Mouse (Mus musculus) stomach, embryonic 14.5 days (tissue): ENCODE measurements at regions not wholly inside any gene's neighbourhood (a gene's known extent, or its start where the extent isn't known, plus 50 kb on each side); places are given as distances from the start of the nearest gene placed in this dataset.

Source experiments
- ATAC-seq: fragments of 200-750 bp; cut with Nextera tagmentation; 2 replicates; pipeline ENCODE4 v1.8.0; 2017; ENCODE audit warnings: low read depth, moderate TSS enrichment; ENCODE audit not compliant: insufficient number of reproducible peaks, insufficient read depth, low FRiP score
- H3K27ac ChIP-seq: fragments of 300-500 bp; sonication (generic); 2 replicates; pipeline ENCODE4 v1.5.1; 2014; ENCODE audit warnings: mild to moderate bottlenecking, low read length, moderate library complexity, mixed read lengths
- H3K27me3 ChIP-seq: fragments of 300-500 bp; sonication (generic); 2 replicates; pipeline ENCODE4 v1.6.1; 2014; ENCODE audit warnings: low read length, control low read depth, mixed read lengths; ENCODE audit not compliant: control insufficient read depth, insufficient read depth
- H3K36me3 ChIP-seq: fragments of 300-500 bp; sonication (generic); 2 replicates; pipeline ENCODE4 v1.6.1; 2014; ENCODE audit warnings: mild to moderate bottlenecking, control low read depth, low read length, moderate library complexity, mixed read lengths; ENCODE audit not compliant: control insufficient read depth, insufficient read depth
- H3K4me1 ChIP-seq: fragments of 300-500 bp; sonication (generic); 2 replicates; pipeline ENCODE4 v1.6.1; 2014; ENCODE audit warnings: low read length, control low read depth, mixed read lengths; ENCODE audit not compliant: control insufficient read depth, insufficient read depth
- H3K4me2 ChIP-seq: fragments of 300-500 bp; sonication (generic); replicated peaks from 2 replicates; pipeline ENCODE4 v1.6.1; 2014; ENCODE audit warnings: low read depth, low read length, control low read depth
- H3K4me3 ChIP-seq: fragments of 300-500 bp; sonication (generic); 2 replicates; pipeline ENCODE4 v1.5.1; 2014; ENCODE audit warnings: low read depth, low read length, control low read depth
- H3K9ac ChIP-seq: fragments of 300-500 bp; sonication (generic); replicated peaks from 2 replicates; pipeline ENCODE4 v1.6.1; 2014; ENCODE audit warnings: low read depth, mild to moderate bottlenecking, control low read depth, low read length, moderate library complexity, mixed read lengths
- H3K9me3 ChIP-seq: fragments of 300-500 bp; sonication (generic); 2 replicates; pipeline ENCODE4 v1.6.1; 2016; ENCODE audit warnings: low read depth, low read length, control low read depth; ENCODE audit not compliant: control insufficient read depth
- WGBS: fragments of 180-500 bp; shearing (Covaris S2); extraction: QIAGEN DNeasy Blood & Tissue Kit; methylation state at CpG from one replicate; pipeline ENCODE4 v1.1.7; 2014; 5-methylcytosine and 5-hydroxymethylcytosine counted together

DNA sequence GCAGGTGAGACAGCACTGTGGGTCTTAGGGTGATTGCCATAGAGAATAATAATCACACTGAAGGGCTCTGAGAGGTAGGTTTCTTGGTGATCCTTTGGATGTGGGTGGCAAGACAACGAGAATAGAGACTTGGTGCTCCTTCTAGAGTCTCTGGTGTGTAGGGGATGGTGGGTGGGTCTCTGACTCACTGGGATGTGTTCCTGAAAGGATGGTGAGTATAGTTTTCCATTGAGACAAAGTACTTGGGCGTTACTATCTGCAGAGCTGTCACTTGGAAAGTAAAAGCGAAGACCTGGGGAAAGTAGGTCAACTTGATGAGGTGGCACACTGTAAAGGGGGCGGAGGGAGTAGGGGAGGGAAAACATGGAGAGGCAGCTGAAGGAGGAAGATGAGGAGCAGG lies 191.3 kb downstream of the Gm11011 start:
- ATAC-seq: no peak
- Histone ChIP-seq H3K9me3 (no peaks in the 10 kb centered on the region), H3K36me3 (no peaks in the 10 kb centered on the region), H3K4me3 (no peak overlapping the region), H3K4me2 (no peak overlapping the region), H3K27me3 (no peaks in the 10 kb centered on the region), H3K27ac (no peak overlapping the region), H3K4me1 (no peaks in the 10 kb centered on the region), H3K9ac (no peak overlapping the region)
- WGBS: 88% methylated on average over 4 of the region's 4 CpGs

DNA sequence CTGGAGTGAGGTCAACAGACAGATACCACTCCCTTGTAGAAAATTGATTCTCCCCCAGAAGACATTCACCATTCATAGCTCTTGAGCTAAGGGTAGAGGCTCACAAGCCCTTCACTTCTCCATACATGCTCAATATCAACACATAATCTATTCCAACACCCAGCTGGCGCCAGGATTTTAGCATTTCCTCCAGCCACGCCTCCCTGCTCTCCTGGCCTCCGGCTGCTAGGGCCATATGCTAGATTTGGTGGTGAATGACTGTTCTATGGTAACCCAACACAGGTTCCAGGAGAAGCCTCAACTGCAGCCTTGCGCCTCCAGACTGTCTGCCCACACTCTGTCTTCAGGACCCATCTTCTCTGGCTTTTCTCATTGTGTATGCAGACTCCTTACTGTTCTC lies 197.9 kb downstream of the Gm11011 start:
- H3K4me3 ChIP-seq: no peak overlapping the region

DNA sequence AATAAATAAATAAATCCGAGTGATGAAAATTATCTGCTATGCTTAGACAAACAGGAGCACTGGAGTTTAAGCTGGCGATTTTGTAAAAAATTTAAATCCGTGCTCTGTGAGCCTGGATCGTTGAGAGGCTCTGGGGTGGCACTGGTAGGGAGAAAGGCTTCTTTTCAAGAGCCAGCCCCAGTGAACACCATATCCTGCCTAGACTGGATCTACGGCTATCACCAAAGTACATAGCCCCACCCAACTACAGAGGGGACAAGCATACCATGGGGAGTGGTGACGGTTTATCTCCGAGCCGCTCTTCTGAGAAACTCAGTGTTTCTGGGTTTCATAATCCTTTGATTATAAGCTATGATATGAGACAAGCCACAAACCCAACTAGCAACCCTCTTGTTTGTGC lies 199.0 kb downstream of the Gm11011 start:
- H3K27me3 ChIP-seq: no peaks in the 10 kb centered on the region
- WGBS: 70% methylated on average over 8 of the region's 8 CpGs
- H3K9me3 ChIP-seq: no peaks in the 10 kb centered on the region
- no peak overlapping the region for H3K9ac ChIP-seq
- ATAC-seq: no peak
- 0 out of 2 replicates have a peak, but pooled peaks cover 3% of the 10 kb centered on the region for H3K4me1 ChIP-seq
- H3K27ac ChIP-seq: no peak overlapping the region
- H3K4me3 ChIP-seq: no peak overlapping the region
- no peak overlapping the region for H3K4me2 ChIP-seq
- H3K36me3 ChIP-seq: no peaks in the 10 kb centered on the region

More for the DNA sequence above, 197.9 kb downstream of the Gm11011 start:
- H3K9me3 ChIP-seq: no peaks in the 10 kb centered on the region
- H3K4me1 ChIP-seq: 0 out of 2 replicates have a peak, but pooled peaks cover 3% of the 10 kb centered on the region
- 70% methylated on average over 4 of the region's 4 CpGs for WGBS
- no peak overlapping the region for H3K4me2 ChIP-seq
- no peak for ATAC-seq
- H3K27me3 ChIP-seq: no peaks in the 10 kb centered on the region
- H3K36me3 ChIP-seq: no peaks in the 10 kb centered on the region
- no peak overlapping the region for H3K27ac ChIP-seq
- no peak overlapping the region for H3K9ac ChIP-seq

DNA sequence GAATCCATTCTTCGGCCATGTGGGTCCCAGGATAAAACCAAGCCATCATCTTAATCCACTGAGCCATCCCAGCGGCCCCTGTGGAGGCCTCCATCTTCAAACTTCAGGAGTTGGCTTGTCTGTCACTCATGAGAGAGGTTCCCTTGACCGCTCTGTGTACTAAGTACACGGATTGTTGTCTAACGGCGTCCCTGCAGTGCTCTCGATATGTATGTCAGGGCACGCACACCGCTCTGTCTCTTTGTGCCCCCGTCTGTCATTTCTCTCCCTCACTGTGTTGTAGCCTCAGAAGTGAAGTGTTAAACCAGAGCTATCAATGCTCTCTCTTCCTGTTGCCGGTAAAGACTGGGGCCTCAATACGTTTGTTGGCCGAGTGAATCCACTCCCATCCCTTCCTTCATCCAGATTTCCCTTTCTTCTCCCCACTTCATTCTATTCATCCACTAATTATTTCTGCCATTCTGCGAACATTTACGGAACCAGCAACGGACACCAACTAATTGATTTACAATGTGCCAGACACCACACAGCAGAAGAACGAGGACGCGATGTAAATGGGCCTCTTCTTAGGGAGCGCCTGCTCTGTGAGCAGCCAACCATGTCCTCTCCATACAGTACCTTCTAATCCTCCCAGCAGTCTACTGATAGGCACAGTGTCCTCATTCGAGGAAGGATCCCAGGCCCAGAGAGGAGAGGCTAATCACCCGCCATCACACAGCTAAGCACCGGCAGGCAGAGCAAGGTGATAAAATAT lies 199.6 kb downstream of the Gm11011 start:
- ATAC-seq: no peak
- Histone ChIP-seq H3K9me3 (no peaks in the 10 kb centered on the region), H3K4me1 (0 out of 2 replicates have a peak, but pooled peaks cover 3% of the 10 kb centered on the region), H3K4me2 (no peak overlapping the region), H3K36me3 (no peaks in the 10 kb centered on the region), H3K4me3 (no peak overlapping the region), H3K9ac (no peak overlapping the region), H3K27ac (no peak overlapping the region), H3K27me3 (no peaks in the 10 kb centered on the region)
- WGBS: 77% methylated on average over 23 of the region's 23 CpGs

DNA sequence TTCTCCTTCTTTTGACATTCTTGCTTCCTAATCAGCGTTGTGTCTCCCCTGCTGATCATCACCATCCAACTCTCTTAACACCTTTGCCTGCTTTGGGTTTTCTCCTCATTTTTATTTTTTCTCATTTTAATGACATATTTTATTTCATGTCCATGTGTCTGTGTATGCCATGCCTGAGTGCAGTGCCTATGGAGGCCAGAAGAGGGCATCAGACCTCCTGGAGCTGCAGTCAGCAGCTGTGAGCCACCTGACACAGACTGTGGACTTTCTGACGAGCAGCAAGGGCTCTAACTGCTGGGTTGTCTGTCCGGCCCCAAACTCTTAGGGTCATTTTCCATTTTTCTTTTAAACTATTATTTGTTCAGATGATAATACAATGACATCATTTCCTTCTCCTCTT lies 203.8 kb downstream of the Gm11011 start:
- Histone ChIP-seq H3K27me3 (no peaks in the 10 kb centered on the region), H3K9me3 (no peaks in the 10 kb centered on the region), H3K4me3 (no peak overlapping the region), H3K4me1 (no peaks in the 10 kb centered on the region), H3K27ac (no peak overlapping the region), H3K9ac (no peak overlapping the region), H3K4me2 (no peak overlapping the region), H3K36me3 (no peaks in the 10 kb centered on the region)
- no peak for ATAC-seq
- 78% methylated on average over 3 of the region's 3 CpGs for WGBS

DNA sequence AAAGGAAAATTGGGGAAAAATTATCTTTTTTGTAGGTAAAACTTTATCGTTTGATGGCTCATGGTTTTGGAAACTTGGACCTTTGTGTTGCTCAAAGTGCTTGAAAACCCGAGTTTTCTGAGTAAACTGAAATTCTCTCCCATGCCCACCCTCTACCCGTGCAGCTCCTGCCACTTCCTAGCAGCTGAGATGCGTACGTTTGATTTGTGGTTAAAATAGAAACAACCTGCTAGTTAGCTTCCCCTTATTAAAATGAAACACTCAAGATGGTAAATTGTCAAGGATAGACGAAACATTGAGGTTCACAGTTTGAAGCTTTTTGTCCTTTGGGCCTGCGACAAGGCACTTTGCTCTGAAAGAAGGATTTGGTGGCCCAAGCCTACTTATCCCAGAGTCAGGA lies 214.5 kb downstream of the Gm11011 start:
- H3K36me3 ChIP-seq: no peaks in the 10 kb centered on the region
- no peak overlapping the region for H3K4me2 ChIP-seq
- no peaks in the 10 kb centered on the region for H3K27me3 ChIP-seq
- no peak for ATAC-seq
- no peaks in the 10 kb centered on the region for H3K4me1 ChIP-seq
- no peak overlapping the region for H3K4me3 ChIP-seq
- H3K9me3 ChIP-seq: no peaks in the 10 kb centered on the region
- no peak overlapping the region for H3K27ac ChIP-seq
- 80% methylated on average over 7 of the region's 7 CpGs for WGBS
- no peak overlapping the region for H3K9ac ChIP-seq

DNA sequence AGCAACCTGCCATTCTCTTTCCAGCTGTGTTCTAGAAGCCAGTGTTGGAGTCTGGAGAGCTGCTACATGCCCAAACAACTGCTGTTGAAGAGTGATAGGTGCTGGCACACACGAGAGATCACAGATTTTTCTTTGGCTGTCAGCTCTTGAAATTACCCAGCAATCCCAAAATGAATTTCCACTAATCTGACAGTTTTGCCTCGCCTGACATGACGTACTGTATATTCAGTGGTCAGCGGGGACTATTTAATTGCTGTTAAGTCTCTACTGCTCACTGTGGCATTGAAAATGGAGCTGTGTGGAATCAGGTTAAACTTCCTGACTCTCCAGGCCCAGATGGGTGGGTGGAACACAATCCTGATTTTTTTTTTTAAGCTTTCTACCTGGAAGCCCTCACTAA lies 222.5 kb downstream of the Gm11011 start:
- no peak overlapping the region for H3K9ac ChIP-seq
- H3K27ac ChIP-seq: no peak overlapping the region
- no peak overlapping the region for H3K4me3 ChIP-seq
- H3K4me2 ChIP-seq: no peak overlapping the region
- H3K9me3 ChIP-seq: no peaks in the 10 kb centered on the region
- no peaks in the 10 kb centered on the region for H3K27me3 ChIP-seq
- 61% methylated on average over 4 of the region's 4 CpGs for WGBS
- H3K4me1 ChIP-seq: 0 out of 2 replicates have a peak, but pooled peaks cover 6% of the 10 kb centered on the region
- no peaks in the 10 kb centered on the region for H3K36me3 ChIP-seq
- ATAC-seq: no peak

DNA sequence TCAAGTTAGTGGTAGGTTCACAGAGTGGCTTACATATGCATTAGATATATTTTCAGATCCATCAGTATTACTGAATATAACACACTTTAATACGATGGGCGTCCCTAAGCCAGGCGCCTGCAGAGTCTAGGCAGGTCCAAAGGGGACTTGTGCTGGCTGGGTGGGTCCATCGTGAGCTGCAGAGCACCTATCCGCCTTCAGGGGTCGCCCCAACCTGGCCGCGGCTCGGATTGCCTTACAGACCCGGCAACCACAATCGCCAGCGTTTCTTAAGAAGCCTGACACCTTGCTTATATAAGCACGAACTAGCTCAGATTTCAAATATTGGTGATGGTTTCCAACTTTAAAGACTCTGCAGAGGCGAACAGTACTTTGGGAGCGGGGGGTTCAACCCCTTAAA lies 227.3 kb downstream of the Gm11011 start:
- H3K4me3 ChIP-seq: 0 out of 2 replicates have a peak overlapping the region, but pooled peaks have one; percentile 11
- whole genome bisulfite sequencing: 11% methylated on average over 15 of the region's 15 CpGs
- no peaks in the 10 kb centered on the region for H3K27me3 ChIP-seq
- H3K36me3 ChIP-seq: no peaks in the 10 kb centered on the region
- peak; percentile 75; the same call in 1 of the 2 replicates for ATAC-seq
- H3K4me1 ChIP-seq: 0 out of 2 replicates have a peak, but pooled peaks cover 6% of the 10 kb centered on the region
- peak overlapping the region; percentile 34 for H3K4me2 ChIP-seq
- no peak overlapping the region for H3K9ac ChIP-seq
- H3K9me3 ChIP-seq: no peaks in the 10 kb centered on the region
- H3K27ac ChIP-seq: no peak overlapping the region

DNA sequence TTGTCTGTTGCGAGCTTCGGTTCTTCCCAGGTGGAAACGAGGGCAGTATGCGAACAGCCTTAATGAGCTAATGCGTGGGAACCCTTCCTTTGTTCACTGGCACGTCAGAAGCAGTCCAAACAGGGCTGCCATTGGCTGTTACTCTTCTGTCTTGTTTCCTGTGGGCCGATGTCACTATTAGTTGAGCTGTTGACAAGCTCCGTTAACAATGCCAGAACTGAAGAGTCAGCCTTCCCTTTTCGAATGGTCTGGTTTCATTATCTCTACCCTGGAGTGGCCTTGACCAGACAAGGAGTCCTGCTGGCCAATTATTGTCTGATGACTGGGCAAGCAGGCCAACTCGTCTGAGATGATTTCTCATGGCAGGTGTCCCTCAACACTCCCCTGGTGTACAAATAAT lies 230.1 kb downstream of the Gm11011 start:
- no peaks in the 10 kb centered on the region for H3K9me3 ChIP-seq
- WGBS: 87% methylated on average over 10 of the region's 10 CpGs

More for the DNA sequence above, 230.1 kb downstream of the Gm11011 start:
- Histone ChIP-seq H3K9ac (no peak overlapping the region), H3K27ac (no peak overlapping the region), H3K27me3 (no peaks in the 10 kb centered on the region), H3K4me1 (0 out of 2 replicates have a peak, but pooled peaks cover 6% of the 10 kb centered on the region), H3K4me2 (no peak overlapping the region), H3K4me3 (no peak overlapping the region), H3K36me3 (no peaks in the 10 kb centered on the region)
- ATAC-seq: no peak
